Mouse (Mus musculus): ENCODE data around the gene Gm9887. TPM values are rescaled to one million over a fixed set of nuclear protein-coding genes. Genes with fewer than 3 reads are reported as not detected.
A peak's percentile ranks its signal among the peaks of the same experiment; 100 is the strongest.

Gm9887 gene
- total RNA-seq, 2 experiments from 2014 or later: 0.48 to 0.77 TPM

- no peak for DNase-seq
These were observed 15.0 kb downstream of the Gm9887 start for GRCm38 (mm10) chr12:69357300-69357646.

- DNase-seq: peak; percentile 84
These were observed 15.5 kb downstream of the Gm9887 start, which contains the start of gene Nemf for GRCm38 (mm10) chr12:69356546-69357299. Gene Nemf (minus strand): TSS chr12:69357165.

GRCm38 (mm10) chr12:69351685-69352084, 20.6 kb downstream of the Gm9887 start:
- DNase-seq: no peak

- DNase-seq: no peak
These were observed 22.3 kb downstream of the Gm9887 start for GRCm38 (mm10) chr12:69349928-69350327.

GRCm38 (mm10) chr12:69333547-69333946, 38.7 kb downstream of the Gm9887 start:
- peak; percentile 44 for DNase-seq

- DNase-seq: no peak
These were observed 40.1 kb downstream of the Gm9887 start for GRCm38 (mm10) chr12:69332147-69332546.

GRCm38 (mm10) chr12:69331187-69331586, 41.1 kb downstream of the Gm9887 start:
- DNase-seq: no peak

Small RNA genes within 50 kb of the gene (microRNA-seq; reads per million reads assigned to microRNA genes)
- gene Gm47299: 0 reads per million in 2 experiments
- gene Gm47305: 0 reads per million in 2 experiments

Other genes starting within 250 kb of the Gm9887 start
- 1,000 to 10,000 TPM; 1,738 to 1,783 TPM for gene Rps29, start 213.3 kb downstream of the Gm9887 start, total RNA-seq (2021)
- gene Lrr1, start 203.6 kb downstream of the Gm9887 start, total RNA-seq (2021): 1 to 10 TPM; 4.1 to 5.2 TPM
- 100 to 1,000 TPM; 310 to 323 TPM for gene Rpl36al, start 188.4 kb downstream of the Gm9887 start, total RNA-seq (2021)
- 10 to 100 TPM; 34.3 to 35.1 TPM for gene Mgat2, start 188.3 kb downstream of the Gm9887 start, total RNA-seq (2021)
- gene Gm49383, start 175.4 kb downstream of the Gm9887 start, total RNA-seq (2021): 10 to 100 TPM in 1 of 2 experiments, 1 to 10 TPM in 1; 8.1 to 10.4 TPM
- 1 to 10 TPM; 1.9 to 2.4 TPM for gene Dnaaf2, start 174.0 kb downstream of the Gm9887 start, total RNA-seq (2021)
- gene Gm49384, start 168.2 kb downstream of the Gm9887 start, total RNA-seq (2021): 1 to 10 TPM; 8.4 to 10.0 TPM
- 10 to 100 TPM in 1 of 2 experiments, 1 to 10 TPM in 1; 9.4 to 10.0 TPM for gene Pole2, start 144.3 kb downstream of the Gm9887 start, total RNA-seq (2021)
- 10 to 100 TPM; 10.8 to 11.3 TPM for gene Klhdc1, start 131.3 kb downstream of the Gm9887 start, total RNA-seq (2021)
- 100 to 1,000 TPM in 1 of 2 experiments, 10 to 100 TPM in 1; 99.3 to 107 TPM for gene Klhdc2, start 75.8 kb downstream of the Gm9887 start, total RNA-seq (2021)
- 10 to 100 TPM; 31.9 to 33.2 TPM for gene Nemf, start 15.3 kb downstream of the Gm9887 start, total RNA-seq (2021)
- gene Arf6, start 308 bp downstream of the Gm9887 start, total RNA-seq (2021): 100 to 1,000 TPM; 103 to 104 TPM
- gene Vcpkmt, start 210.6 kb upstream of the Gm9887 start, total RNA-seq (2021): 1 to 10 TPM; 6.3 to 6.9 TPM

Data from heart, postnatal 4 days (tissue).